Mouse (Mus musculus): Measurements from ENCODE around the gene Dnajb13. TPM values are rescaled to one million over a fixed set of nuclear protein-coding genes. Genes with fewer than 3 reads are reported as not detected.
A peak's percentile ranks its signal among the peaks of the same experiment; 100 is the strongest.

Gene Dnajb13
- under 1 TPM; 0.47 to 0.54 TPM for total RNA-seq (2021)

DNA sequence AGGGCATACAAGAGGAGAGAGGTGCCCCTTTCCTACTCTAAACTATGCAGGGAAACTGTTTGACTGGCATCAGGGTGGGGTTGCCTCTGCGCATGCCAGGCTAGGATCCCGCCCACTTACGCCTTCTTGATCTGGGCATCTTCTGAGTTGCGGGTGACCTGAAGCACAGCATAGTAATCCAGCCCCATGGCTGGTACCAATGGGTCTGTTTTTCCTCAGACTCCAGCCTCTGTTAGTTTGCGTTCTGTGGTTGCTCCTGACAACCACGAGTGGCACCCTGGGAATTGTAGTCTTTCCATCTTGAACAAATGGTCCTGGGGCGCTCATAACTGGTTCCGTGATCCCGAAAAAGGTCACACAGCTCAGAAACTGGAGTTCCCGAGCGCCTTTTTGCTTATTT, at the start of gene Dnajb13:
Gene Dnajb13 (minus strand): TSS at position 388 of the 400 bp plus-strand sequence.
- intact Hi-C loops (cut with DNase I), result no loop called here
- DNase-seq (ENCODE audit: extremely low spot score in 1 of 2, low spot score in 2 of 2), result no peak

DNA sequence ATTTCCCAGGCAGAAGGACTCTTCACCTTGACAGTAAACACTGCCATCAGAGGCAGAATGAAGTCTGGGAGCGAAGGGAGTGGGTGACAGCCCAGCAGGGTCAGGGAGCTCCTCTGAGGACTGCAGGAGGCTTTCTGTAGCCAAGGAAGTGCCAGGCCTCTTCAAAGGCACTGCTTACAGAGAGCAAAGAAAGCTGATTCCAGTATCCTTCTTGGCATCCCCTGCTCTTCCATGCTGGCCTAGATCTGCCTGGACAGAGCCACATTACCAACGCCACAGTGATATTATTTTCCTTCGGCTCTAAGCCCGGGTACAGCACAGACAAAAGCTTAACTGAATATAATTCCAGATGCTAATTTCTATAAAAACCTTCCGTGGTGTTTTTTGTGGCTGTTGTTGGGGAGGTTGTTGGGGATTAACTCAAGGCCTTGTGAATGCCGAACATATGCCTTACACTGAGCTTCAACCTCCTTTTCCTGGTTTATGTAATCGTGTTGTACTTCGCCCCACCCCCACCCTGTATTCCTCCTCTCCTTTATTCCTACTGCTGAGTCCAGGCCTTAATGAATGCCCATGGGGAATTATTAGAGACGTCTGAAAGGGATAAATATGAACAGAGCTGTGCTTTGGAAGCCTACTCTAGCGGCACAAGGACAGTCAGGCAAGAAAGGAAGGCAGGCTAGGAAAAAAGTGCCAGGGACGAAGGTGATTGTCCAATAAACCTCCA, 47.3 kb upstream of the Dnajb13 start:
- intact Hi-C loops (cut with DNase I), result no loop called here
- no peak for DNase-seq (ENCODE audit: extremely low spot score in 1 of 2, low spot score in 2 of 2)

DNA sequence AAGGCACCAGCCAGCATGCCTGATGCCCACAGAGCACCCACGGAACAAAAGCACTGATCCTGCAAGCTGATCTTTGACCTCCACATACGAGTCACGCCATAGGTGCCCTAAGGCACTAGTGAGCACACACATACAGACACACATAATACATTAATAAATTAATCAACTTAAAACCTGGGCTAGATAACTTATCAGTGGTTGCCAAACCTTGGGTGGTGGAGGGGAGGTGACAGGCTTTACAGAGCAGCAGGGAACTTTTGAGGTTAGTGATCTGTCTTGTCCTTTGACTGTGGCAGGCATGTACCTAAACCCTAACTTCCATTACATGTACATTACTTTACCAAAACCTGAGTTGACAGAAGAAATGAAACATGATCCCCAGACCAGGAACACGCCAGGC, 44.6 kb upstream of the Dnajb13 start:
- intact Hi-C loops (cut with DNase I), result loop anchor here (10.0 kb wide), 1 partner anchor 45 kb away; the partner anchor contains the start of genes Mrpl48 and Rab6a
- DNase-seq (ENCODE audit: extremely low spot score in 1 of 2, low spot score in 2 of 2), result no peak

DNA sequence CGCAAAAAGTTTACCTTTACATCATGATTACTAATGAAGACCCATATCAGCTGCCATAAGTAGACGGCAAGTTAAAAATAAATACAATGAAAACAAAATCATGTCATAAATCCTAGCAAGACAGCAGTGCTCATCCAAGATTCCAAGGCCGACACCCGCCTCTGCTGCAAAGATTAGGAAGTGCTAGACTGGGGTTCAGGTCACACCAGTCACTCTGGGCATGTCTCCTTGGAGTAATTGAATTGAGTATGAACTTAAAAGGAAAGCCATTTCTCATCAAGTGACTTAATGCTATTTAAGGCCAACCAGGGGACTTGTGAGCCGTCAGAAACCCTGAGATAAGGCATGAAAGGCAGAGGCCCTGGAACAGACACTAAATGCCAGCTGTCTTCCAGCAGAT, 42.5 kb upstream of the Dnajb13 start:
- DNase-seq (ENCODE audit: extremely low spot score in 1 of 2, low spot score in 2 of 2), result no peak
- intact Hi-C loops (cut with DNase I), result loop anchor here (10.0 kb wide), 1 partner anchor 48 kb away; the partner anchor contains the start of genes Mrpl48 and Rab6a

DNA sequence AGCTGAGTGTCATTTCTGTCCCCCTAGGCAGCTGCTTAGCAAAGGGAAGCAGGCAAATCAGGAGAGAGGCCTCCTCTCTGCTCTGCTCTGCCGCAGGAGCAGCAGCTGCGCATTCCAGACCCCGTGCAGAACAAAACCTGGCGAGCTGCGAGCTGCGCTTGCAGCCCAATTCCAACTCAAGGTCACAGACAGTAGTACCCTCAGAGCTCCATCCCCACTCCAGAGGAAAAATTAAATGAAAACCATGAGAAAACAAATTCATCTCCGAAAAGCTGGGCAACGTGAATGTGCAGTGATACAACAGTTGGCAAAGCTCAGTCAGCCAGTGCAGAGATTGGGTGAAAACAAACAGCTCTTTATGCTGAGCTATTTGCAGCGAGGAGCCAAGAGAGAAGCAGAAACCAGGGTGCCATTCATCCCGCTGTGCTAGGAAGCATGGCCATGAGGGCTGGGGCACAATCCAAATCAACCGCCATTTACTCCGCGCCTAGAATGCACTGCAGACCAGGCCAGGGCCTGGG, 40.7 kb upstream of the Dnajb13 start:
- intact Hi-C loops (cut with DNase I), result loop anchor here (10.0 kb wide), 1 partner anchor 49 kb away; the partner anchor contains the start of genes Mrpl48 and Rab6a
- peak; percentile 50 to 55 for DNase-seq (ENCODE audit: extremely low spot score in 1 of 2, low spot score in 2 of 2)

DNA sequence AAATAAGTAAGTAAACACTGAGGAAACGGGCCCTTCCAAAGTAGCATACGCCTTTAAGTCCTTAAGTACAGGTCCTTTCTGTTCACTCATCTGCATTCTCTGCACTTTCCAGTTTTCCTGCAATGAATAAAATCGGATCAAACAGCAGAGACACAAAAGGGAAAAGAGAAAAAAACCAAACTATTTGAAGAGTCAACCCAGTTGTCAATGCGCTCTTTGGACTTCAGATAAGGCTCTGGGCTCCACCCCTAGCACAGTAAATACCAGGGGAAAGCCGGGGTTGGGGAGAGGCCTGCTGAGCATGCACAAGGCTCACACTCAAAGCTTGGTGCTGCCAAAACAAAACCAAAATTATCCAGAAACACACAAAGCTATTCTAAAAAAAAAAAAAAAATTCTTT, 40.2 kb upstream of the Dnajb13 start:
- intact Hi-C loops (cut with DNase I), result loop anchor here (10.0 kb wide), 1 partner anchor 50 kb away; the partner anchor contains the start of genes Mrpl48 and Rab6a
- no peak for DNase-seq (ENCODE audit: extremely low spot score in 1 of 2, low spot score in 2 of 2)

DNA sequence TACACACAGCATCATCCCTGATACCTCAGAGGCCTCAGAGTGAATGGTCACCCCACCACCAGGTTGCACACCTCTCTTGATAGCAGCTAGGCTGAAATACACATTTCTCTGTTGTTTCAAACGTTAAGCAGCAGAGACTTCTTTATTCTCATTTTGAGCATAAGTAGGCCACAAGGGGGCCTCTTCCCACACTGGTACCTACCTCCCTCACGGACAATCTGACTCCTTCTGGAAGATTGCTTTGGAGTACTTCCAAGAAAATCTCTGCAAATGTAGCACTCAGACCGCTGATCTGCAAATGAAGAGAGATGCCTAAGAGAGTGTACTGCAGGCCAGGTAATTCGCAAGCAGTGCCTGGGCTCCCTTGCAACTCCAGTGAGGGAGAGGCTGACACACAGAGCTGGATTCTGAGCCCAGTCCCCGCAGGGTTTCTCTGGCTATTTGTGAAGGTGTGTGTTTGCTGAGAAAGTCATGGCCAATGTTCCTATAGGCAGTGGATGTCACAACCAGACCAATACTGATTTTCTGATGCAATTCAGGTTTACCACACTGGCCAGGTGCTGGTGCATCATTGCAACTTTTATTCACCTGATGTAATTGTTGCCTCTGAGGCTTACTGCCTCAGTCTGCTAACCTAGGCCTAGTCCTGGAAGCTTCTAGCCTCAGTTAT, 35.7 kb upstream of the Dnajb13 start:
- intact Hi-C loops (cut with DNase I), result loop anchor here (10.0 kb wide), 1 partner anchor 54 kb away; the partner anchor contains the start of genes Mrpl48 and Rab6a
- peak; percentile 32 to 51 for DNase-seq (ENCODE audit: extremely low spot score in 1 of 2, low spot score in 2 of 2)

DNA sequence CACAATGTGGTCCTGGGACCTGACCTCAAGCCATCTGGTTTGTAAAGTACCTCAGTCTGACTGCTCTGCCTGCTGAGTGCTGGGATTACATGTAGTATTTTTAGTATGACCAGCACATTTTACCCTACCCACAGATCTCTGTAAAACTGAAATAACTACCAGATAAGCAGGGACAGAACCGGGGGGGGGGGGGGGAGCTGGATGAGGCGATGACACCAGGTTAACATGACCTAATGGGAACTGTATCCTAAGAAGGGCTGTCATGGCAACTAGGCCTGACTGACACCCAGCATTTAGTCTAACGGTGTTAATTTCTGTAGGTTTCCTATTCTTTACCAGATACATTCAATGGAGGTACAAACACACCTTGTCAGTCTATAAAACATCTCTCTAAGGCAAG, 35.0 kb upstream of the Dnajb13 start:
- intact Hi-C loops (cut with DNase I), result loop anchor here (10.0 kb wide), 1 partner anchor 55 kb away; the partner anchor contains the start of genes Mrpl48 and Rab6a
- no peak for DNase-seq (ENCODE audit: extremely low spot score in 1 of 2, low spot score in 2 of 2)

DNA sequence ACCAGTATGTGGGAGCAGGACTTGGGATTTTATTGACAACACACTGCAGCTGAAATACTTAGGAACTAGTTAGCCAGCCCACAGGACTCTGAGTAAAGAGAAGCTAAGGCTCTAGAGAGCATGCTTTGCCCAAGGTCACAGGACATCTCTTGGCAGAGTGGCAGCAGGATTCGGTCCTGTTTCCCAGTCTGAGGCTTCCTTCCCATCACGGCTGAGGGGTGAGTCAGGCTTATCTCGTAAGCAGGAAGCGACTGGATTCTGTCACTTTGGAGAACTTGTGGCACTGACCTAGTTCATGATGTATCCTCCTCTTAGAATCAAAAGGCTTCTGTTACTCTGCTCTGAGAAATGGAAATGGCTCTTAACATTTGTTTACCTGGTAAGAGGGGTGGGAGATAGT, 32.9 kb upstream of the Dnajb13 start:
- intact Hi-C loops (cut with DNase I), result no loop called here
- no peak for DNase-seq (ENCODE audit: extremely low spot score in 1 of 2, low spot score in 2 of 2)

DNA sequence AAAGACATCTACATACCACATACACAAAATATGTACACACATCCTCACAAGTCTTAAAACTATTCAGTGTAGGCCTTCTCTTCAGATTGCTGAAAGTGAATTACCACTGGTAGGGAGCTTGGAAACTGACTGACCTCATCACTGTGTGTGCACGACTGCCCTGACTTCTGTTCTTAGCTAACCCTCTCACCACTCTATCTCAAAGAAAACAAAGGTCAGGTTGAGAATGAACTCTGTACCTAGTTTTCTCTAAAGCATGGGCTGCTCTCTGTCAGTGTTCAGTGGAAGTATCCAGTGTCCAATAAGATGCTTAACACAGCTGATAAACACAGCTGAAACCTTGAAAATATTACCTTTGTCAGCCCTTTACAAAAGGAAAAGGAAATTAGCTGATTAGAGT, 29.7 kb upstream of the Dnajb13 start:
- no peak for DNase-seq (ENCODE audit: extremely low spot score in 1 of 2, low spot score in 2 of 2)
- intact Hi-C loops (cut with DNase I), result no loop called here

DNA sequence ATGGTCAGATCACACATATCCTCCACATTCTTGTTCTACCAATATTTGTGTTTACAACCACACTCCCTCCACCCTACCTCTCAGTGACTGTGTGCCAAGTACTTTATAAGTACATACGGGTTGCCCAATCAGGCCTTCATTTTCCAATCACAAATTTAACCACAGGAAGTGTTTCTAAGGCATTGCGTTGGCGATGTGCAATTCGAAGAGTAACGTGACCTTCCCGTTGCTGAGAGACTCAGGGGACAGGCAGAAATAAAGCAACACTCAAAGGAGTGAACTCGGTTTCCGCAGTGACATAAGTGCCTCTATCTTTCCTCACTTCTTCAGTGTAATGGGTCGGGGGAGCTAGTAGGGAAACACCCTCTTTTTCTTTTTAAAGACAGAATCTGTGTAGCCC, 24.8 kb upstream of the Dnajb13 start:
- no peak for DNase-seq (ENCODE audit: extremely low spot score in 1 of 2, low spot score in 2 of 2)
- intact Hi-C loops (cut with DNase I), result loop anchor here (10.0 kb wide), 1 partner anchor 45 kb away; no protein-coding TSS in a partner anchor

DNA sequence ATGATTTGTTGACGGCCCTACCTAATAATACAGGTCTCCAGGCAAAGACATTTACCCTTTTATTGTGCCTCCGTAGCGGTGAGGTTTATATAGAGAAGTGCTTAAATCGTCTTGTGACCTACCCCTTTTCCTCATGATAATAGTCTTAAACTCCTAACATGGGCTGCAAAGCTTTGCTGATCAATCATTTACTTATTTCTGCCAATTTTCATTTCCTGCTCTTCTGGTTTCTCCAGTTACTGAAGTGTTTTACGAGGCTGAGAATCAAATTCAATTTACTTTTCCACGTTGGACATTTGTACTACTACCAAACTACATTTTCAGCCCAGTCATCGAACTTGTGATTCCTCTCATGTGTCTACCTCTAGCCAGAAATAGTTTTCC, 22.8 kb upstream of the Dnajb13 start:
- intact Hi-C loops (cut with DNase I), result loop anchor here (10.0 kb wide), 1 partner anchor 47 kb away; no protein-coding TSS in a partner anchor
- no peak for DNase-seq (ENCODE audit: extremely low spot score in 1 of 2, low spot score in 2 of 2)

DNA sequence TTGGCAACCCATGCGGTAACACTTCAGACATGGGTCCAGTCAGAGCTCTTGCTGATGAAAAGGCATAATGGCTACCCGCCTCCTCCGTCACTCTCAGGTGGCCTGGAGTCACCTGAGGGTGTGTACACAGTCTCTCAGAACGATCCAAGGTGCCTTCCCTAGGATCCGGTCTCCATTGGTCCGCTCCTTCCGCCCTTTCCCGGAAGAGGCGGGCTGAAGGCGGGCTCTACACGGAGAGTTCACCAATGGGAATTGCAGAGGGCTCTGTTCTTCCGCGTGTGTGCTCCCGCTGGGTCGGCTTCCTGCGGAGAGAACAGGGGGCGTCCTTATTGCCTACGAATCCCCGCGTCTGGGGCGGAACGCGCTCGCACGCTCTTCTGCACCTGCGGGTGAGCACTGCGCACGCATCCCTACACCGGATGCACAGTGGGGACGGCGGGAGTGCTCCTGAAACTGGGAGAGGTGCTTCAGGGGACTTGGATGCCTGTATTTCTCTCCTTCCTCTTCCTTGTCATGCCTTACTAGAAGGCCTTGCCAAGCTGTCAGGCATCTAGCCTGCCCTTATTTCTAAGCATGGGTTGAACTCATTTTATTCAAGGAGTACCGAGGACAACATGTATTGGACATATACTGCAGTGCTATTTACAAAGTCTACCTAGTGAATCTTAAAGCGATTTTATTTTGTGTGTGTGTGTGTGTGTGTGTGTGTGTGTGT, 22.2 kb upstream of the Dnajb13 start, which contains the start of gene Coa4:
Gene Coa4 (plus strand): TSS at position 268 of the 715 bp plus-strand sequence.
- peak; percentile 87 to 93 for DNase-seq (ENCODE audit: extremely low spot score in 1 of 2, low spot score in 2 of 2)
- intact Hi-C loops (cut with DNase I), result loop anchor here (10.0 kb wide), 1 partner anchor 48 kb away; no protein-coding TSS in a partner anchor

DNA sequence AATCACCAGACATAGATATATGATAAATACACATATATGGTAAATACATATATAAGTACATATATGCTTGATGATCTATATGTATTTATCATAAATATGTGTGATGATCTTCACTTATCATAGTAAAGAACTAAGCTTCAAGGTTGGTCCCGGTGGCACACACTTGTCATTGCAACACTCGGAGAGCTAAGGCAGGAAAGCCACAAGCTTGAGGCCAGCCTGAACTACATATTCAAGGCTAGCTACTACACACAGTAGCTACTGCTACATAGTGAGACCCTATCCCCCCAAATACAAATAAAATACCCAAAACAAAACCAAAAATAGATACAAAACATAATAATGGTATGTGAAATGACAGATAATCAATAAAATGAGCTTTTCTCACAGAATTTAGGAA, 21.1 kb upstream of the Dnajb13 start:
- intact Hi-C loops (cut with DNase I), result loop anchor here (10.0 kb wide), 1 partner anchor 49 kb away; no protein-coding TSS in a partner anchor
- DNase-seq (ENCODE audit: extremely low spot score in 1 of 2, low spot score in 2 of 2), result no peak

DNA sequence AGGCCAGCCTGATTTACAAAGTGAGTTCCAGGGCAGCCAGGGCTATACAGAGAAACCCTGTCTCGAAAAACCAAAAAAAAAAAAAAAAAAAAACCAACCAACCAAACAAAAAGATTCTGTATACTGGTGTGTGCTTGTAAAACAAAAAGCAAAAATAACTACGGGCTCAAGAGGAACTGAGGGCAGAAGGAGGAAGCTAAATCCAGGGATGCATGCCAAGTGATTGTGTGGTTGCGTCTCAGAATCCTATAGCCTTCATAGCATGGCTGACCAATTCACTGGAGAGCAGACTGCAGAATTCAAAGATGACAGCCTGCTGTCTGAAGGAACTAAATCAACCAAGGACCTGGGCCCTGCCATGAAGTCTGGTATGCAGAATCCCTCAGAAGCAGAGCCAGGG, 19.5 kb upstream of the Dnajb13 start:
- no peak for DNase-seq (ENCODE audit: extremely low spot score in 1 of 2, low spot score in 2 of 2)
- intact Hi-C loops (cut with DNase I), result loop anchor here (10.0 kb wide), 1 partner anchor 51 kb away; no protein-coding TSS in a partner anchor

DNA sequence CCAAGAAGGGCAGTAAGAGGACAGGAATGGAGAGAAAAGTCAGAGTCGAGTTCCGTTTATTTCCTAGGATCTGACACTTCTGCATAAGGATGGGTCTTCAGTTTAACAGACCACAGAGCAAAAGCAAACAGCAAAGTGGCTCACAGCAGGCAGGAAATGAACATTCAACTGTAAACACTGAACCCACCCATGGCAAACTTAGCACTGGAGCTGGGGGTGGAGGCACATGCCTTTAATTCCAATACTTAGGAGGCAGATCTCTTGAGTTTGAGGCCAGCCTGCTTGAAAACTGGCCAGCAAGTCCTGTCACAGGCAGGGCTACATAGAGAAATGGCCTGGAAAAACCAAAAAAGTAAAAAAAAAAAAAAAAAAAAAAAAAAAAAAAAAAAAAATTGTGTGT, 18.7 kb upstream of the Dnajb13 start:
- intact Hi-C loops (cut with DNase I), result loop anchor here (10.0 kb wide), 1 partner anchor 51 kb away; no protein-coding TSS in a partner anchor
- no peak for DNase-seq (ENCODE audit: extremely low spot score in 1 of 2, low spot score in 2 of 2)

DNA sequence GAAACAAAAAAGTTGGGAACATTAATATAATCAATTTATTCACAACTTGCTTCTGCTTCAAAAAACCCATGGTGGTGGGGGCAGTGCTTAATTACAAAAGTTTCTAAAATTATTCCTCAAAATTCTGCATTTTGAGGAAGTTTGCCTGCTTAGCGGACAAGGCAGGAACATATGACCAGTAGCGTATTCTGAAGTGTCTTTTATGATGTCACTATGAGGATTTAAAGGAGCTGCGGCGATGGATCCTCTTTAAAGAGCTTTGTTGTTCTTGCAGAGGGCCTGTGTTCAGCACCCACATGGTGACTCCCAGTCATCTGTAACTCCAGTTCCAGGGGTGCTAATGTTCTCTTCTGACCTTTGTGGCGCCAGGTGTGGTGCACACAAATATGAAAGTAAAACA, 16.0 kb upstream of the Dnajb13 start:
- intact Hi-C loops (cut with DNase I), result loop anchor here (10.0 kb wide), 1 partner anchor 54 kb away; no protein-coding TSS in a partner anchor
- no peak for DNase-seq (ENCODE audit: extremely low spot score in 1 of 2, low spot score in 2 of 2)

DNA sequence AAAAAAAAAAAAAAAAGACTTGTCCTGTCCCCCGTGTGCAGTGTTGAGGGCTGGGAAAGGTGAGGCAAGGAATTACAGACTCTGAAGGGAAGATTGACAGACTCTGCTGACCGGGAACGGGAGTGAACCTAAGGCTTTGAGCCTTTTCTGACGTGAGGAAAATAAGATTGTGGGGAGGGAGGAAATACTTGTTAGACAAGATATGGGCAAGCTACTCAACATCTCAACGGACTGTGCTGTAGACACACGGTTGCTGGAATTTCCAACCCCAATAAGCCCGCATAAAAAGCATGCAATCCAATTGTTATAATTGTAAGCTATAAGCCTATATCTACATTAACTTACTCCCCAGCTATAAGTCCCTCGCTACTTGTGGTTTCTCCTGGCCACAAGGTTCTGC, 9.9 kb upstream of the Dnajb13 start:
- intact Hi-C loops (cut with DNase I), result loop anchor here (5.0 to 10.0 kb wide), 2 partner anchors 158 to 340 kb away; partner anchors contain the start of gene Relt
- DNase-seq (ENCODE audit: extremely low spot score in 1 of 2, low spot score in 2 of 2), result no peak

Measured in left cerebral cortex, postnatal 10 days (tissue).